Comparison of ENCODE assay signal across 13 mouse cellular contexts in the genomic region with DNA sequence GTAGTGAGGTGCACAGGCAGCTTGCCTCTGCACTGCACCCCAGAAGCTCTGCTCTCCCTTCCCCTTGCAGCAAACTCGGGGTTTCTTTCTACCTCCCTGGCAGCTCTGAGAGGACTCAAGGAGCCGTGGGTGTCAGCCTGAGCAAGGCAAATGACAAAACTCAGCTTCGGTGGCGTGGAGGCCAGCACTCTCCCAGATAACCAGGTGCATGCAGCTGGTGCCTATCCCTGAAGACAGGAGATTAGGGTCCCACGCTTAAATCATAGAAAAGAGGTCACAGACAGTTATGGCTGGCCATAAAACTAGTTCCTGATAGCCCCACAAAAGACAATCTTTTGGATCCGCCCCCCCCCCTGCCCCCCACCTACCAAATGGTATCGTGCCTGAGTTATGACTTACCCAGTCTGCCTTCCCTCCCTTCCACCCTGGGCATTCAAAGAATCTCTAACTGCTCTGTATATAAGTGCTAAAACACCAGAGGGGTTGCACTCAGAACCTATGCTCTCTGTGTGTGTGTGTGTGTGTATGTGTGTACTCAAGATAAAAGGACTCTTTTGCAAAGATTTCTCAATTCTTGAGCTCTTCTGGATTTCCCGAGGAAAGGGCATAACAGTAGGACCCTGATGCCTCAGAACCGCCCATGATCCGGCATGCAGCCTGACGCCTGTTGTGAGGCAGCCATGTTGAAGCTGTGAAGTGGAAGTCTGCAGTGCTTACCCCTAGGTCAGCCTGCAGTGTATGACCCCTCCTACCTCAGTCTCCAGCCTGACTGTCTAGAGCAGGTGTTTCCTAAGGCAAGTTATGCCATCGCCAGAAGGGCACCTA. TPM values are rescaled to one million over a fixed set of nuclear protein-coding genes. Genes with fewer than 3 reads are reported as not detected.
A peak's percentile ranks its signal among the peaks of the same experiment; 100 is the strongest.
DNase-seq lines count a peak whose midpoint lies in the region; ATAC-seq and TF ChIP-seq lines count a peak whose summit lies in the region.
"Had no signal": no experiment of that assay in that cellular context is flagged by ENCODE, and none has a peak within 500 bp of the region (broad histone marks: within the 10 kb centered on the region; RNA-seq: fewer than 3 reads in every experiment).

No protein-coding gene starts in this region.

- peaks cover 27% of the 10 kb centered on the region for H3K36me3 ChIP-seq in heart, embryonic 12.5 days
- peaks cover 13% of the 10 kb centered on the region for H3K36me3 ChIP-seq in lung, embryonic 16.5 days (ENCODE audit: control insufficient read depth, insufficient read depth, low read length)
- H3K36me3 ChIP-seq in forebrain, embryonic 10.5 days (replicated peaks), result peaks cover 29% of the 10 kb centered on the region

- TF ChIP-seq POLR2A in lung, adult 2 months (IDR thresholded peaks at IDR 0.05; ENCODE audit: borderline replicate concordance, extremely low read depth, low read depth, low read length), result no peak

- no peak for ATAC-seq in heart, embryonic 12.5 days (ENCODE audit: insufficient number of reproducible peaks, low FRiP score)
- peak; percentile 54; the same call in 1 of the 2 replicates for ATAC-seq in lung, embryonic 16.5 days (ENCODE audit: low read depth)
- ATAC-seq: midbrain, embryonic 13.5 days had no signal

- intact Hi-C loops in heart, postnatal 10 days (cut with DNase I), result no loop called here

- no peak overlapping the region for H3K9ac ChIP-seq in heart, embryonic 12.5 days
- no peak overlapping the region for H3K9ac ChIP-seq in lung, embryonic 16.5 days (ENCODE audit: low read length)
- H3K9ac ChIP-seq: midbrain, embryonic 13.5 days had no signal

- H3K4me1 ChIP-seq in heart, embryonic 12.5 days (replicated peaks), result no peaks in the 10 kb centered on the region
- no peaks in the 10 kb centered on the region for H3K4me1 ChIP-seq in lung, embryonic 16.5 days (replicated peaks; ENCODE audit: control insufficient read depth, insufficient read depth, low read length)
- H3K4me1 ChIP-seq in lung, adult 2 months (ENCODE audit: control insufficient read depth, insufficient read depth, low read length), result no peaks in the 10 kb centered on the region
- H3K4me1 ChIP-seq in forebrain, embryonic 10.5 days, result no peaks in the 10 kb centered on the region
- H3K4me1 ChIP-seq: hindbrain, embryonic 10.5 days; midbrain, embryonic 13.5 days had no signal

- DNase-seq in heart, postnatal 10 days, result peak; percentile 56 to 66
- no peak for DNase-seq in lung, adult 2 months
- peak; percentile 26 for DNase-seq in liver
- peak; percentile 56 for DNase-seq in lung, postnatal 14 days
- DNase-seq in forebrain, embryonic 10.5 days (ENCODE audit: extremely low spot score, low spot score), result no peak
- no peak for DNase-seq in layer of hippocampus, postnatal 10 days (ENCODE audit: low spot score in 2 of 2)
- DNase-seq: B cell, adult 2 months; kidney, postnatal 36 days; thymus, adult 18-20 months had no signal

- 64% methylated on average over 12 of the region's 12 CpGs for WGBS in heart, embryonic 12.5 days
- 54% methylated on average over 12 of the region's 12 CpGs for WGBS in lung, embryonic 16.5 days
- WGBS in lung, adult 2 months, result 45% methylated on average over 12 of the region's 12 CpGs
- WGBS in forebrain, embryonic 10.5 days, result 82% methylated on average over 12 of the region's 12 CpGs

- no peak overlapping the region for H3K4me3 ChIP-seq in heart, embryonic 12.5 days
- no peak overlapping the region for H3K4me3 ChIP-seq in lung, embryonic 16.5 days (ENCODE audit: low read length)
- H3K4me3 ChIP-seq in lung, adult 2 months (replicated peaks; ENCODE audit: extremely low read depth, low read depth, low read length), result no peak overlapping the region
- no peak overlapping the region for H3K4me3 ChIP-seq in forebrain, embryonic 10.5 days
- H3K4me3 ChIP-seq: hindbrain, embryonic 10.5 days; midbrain, embryonic 13.5 days had no signal

- no peak overlapping the region for H3K27ac ChIP-seq in heart, embryonic 12.5 days (ENCODE audit: poor library complexity, severe bottlenecking)
- no peak overlapping the region for H3K27ac ChIP-seq in lung, embryonic 16.5 days (ENCODE audit: low read length)
- no peak overlapping the region for H3K27ac ChIP-seq in forebrain, embryonic 10.5 days
- H3K27ac ChIP-seq: hindbrain, embryonic 10.5 days; midbrain, embryonic 13.5 days had no signal

- peaks cover 8% of the 10 kb centered on the region; the same call in 1 of the 2 replicates for H3K9me3 ChIP-seq in heart, embryonic 12.5 days (replicated peaks)
- 0 out of 2 replicates have a peak, but pooled peaks cover 2% of the 10 kb centered on the region for H3K9me3 ChIP-seq in lung, embryonic 16.5 days (ENCODE audit: control insufficient read depth, low read length)
- H3K9me3 ChIP-seq in forebrain, embryonic 10.5 days, result peaks cover 8% of the 10 kb centered on the region
- H3K9me3 ChIP-seq: midbrain, embryonic 13.5 days had no signal

- TF ChIP-seq CTCF in lung, adult 2 months (IDR thresholded peaks at IDR 0.05; ENCODE audit: insufficient read depth, low read length), result no peak

- no peak overlapping the region for H3K4me2 ChIP-seq in heart, embryonic 12.5 days
- no peak overlapping the region for H3K4me2 ChIP-seq in lung, embryonic 16.5 days (ENCODE audit: low read depth, low read length)
- H3K4me2 ChIP-seq: midbrain, embryonic 13.5 days had no signal

- 0 out of 2 replicates have a peak, but pooled peaks cover 5% of the 10 kb centered on the region for H3K27me3 ChIP-seq in heart, embryonic 12.5 days (replicated peaks)
- no peaks in the 10 kb centered on the region for H3K27me3 ChIP-seq in lung, embryonic 16.5 days (ENCODE audit: control insufficient read depth, insufficient read depth, low read depth, low read length)
- H3K27me3 ChIP-seq in forebrain, embryonic 10.5 days (ENCODE audit: poor library complexity, severe bottlenecking), result no peaks in the 10 kb centered on the region
- H3K27me3 ChIP-seq: midbrain, embryonic 13.5 days had no signal

RNA-seq across cellular contexts. Expression of a gene that starts 8.9 kb away (rescaled TPM):
- total RNA-seq in heart, postnatal 10 days (2021), result 1 to 10 TPM; 6.1 to 7.1 TPM
- 14.4 and 16.8 TPM in 2 replicates for polyA plus RNA-seq in heart, embryonic 12.5 days (2016; fragmentation: Nextera tagmentation; extraction: Ambion mirVana)
- 15.6 and 17.1 TPM in 2 replicates for polyA plus RNA-seq in lung, embryonic 16.5 days (2015; fragmentation: Nextera tagmentation; extraction: Ambion mirVana)
- polyA plus RNA-seq in lung, adult 2 months (2012; rRNA removed), result 15.1 TPM in 2 replicates
- polyA plus RNA-seq in forebrain, embryonic 10.5 days (2016; fragmentation: Nextera tagmentation; extraction: Ambion mirVana), result 24.4 and 25.6 TPM in 2 replicates
- total RNA-seq in layer of hippocampus, postnatal 10 days (2021), result 10 to 100 TPM; 10.0 to 10.7 TPM

RNA-seq across cellular contexts. Expression of a gene that starts 8.9 kb away (rescaled TPM):
- total RNA-seq in heart, postnatal 10 days (2021), result 1 to 10 TPM; 7.0 to 7.7 TPM
- 20.9 and 21.8 TPM in 2 replicates for polyA plus RNA-seq in heart, embryonic 12.5 days (2016; fragmentation: Nextera tagmentation; extraction: Ambion mirVana)
- 37.6 and 41.3 TPM in 2 replicates for polyA plus RNA-seq in lung, embryonic 16.5 days (2015; fragmentation: Nextera tagmentation; extraction: Ambion mirVana)
- polyA plus RNA-seq in lung, adult 2 months (2012; rRNA removed), result 32.3 and 35.4 TPM in 2 replicates
- polyA plus RNA-seq in forebrain, embryonic 10.5 days (2016; fragmentation: Nextera tagmentation; extraction: Ambion mirVana), result 64.3 and 64.8 TPM in 2 replicates
- 10 to 100 TPM; 15.9 to 16.5 TPM for total RNA-seq in layer of hippocampus, postnatal 10 days (2021)

RNA-seq across cellular contexts. Expression of a gene that starts 25.7 kb away (rescaled TPM):
- 1 to 10 TPM; 2.7 to 3.8 TPM for total RNA-seq in heart, postnatal 10 days (2021)
- polyA plus RNA-seq in heart, embryonic 12.5 days (2016; fragmentation: Nextera tagmentation; extraction: Ambion mirVana), result 3.0 and 3.1 TPM in 2 replicates
- 10.3 and 11.2 TPM in 2 replicates for polyA plus RNA-seq in lung, embryonic 16.5 days (2015; fragmentation: Nextera tagmentation; extraction: Ambion mirVana)
- polyA plus RNA-seq in lung, adult 2 months (2012; rRNA removed), result 39.2 and 51.0 TPM in 2 replicates
- polyA plus RNA-seq in forebrain, embryonic 10.5 days (2016; fragmentation: Nextera tagmentation; extraction: Ambion mirVana), result 7.4 and 7.5 TPM in 2 replicates
- 10 to 100 TPM; 80.6 to 98.3 TPM for total RNA-seq in layer of hippocampus, postnatal 10 days (2021)

RNA-seq across cellular contexts. Expression of a gene that starts 28.4 kb away (rescaled TPM):
- total RNA-seq in heart, postnatal 10 days (2021), result 10 to 100 TPM; 63.9 to 80.0 TPM
- 147 and 161 TPM in 2 replicates for polyA plus RNA-seq in heart, embryonic 12.5 days (2016; fragmentation: Nextera tagmentation; extraction: Ambion mirVana)
- 210 and 211 TPM in 2 replicates for polyA plus RNA-seq in lung, embryonic 16.5 days (2015; fragmentation: Nextera tagmentation; extraction: Ambion mirVana)
- 35.0 and 37.1 TPM in 2 replicates for polyA plus RNA-seq in lung, adult 2 months (2012; rRNA removed)
- 299 and 302 TPM in 2 replicates for polyA plus RNA-seq in forebrain, embryonic 10.5 days (2016; fragmentation: Nextera tagmentation; extraction: Ambion mirVana)
- 10 to 100 TPM; 63.5 to 92.7 TPM for total RNA-seq in layer of hippocampus, postnatal 10 days (2021)

RNA-seq across cellular contexts. Expression of a gene that starts 53.9 kb away (rescaled TPM):
- total RNA-seq in heart, postnatal 10 days (2021), result 10 to 100 TPM; 24.4 to 25.6 TPM
- 41.8 and 48.1 TPM in 2 replicates for polyA plus RNA-seq in heart, embryonic 12.5 days (2016; fragmentation: Nextera tagmentation; extraction: Ambion mirVana)
- 45.7 and 52.9 TPM in 2 replicates for polyA plus RNA-seq in lung, embryonic 16.5 days (2015; fragmentation: Nextera tagmentation; extraction: Ambion mirVana)
- polyA plus RNA-seq in lung, adult 2 months (2012; rRNA removed), result 8.9 and 11.0 TPM in 2 replicates
- 62.3 and 69.2 TPM in 2 replicates for polyA plus RNA-seq in forebrain, embryonic 10.5 days (2016; fragmentation: Nextera tagmentation; extraction: Ambion mirVana)
- total RNA-seq in layer of hippocampus, postnatal 10 days (2021), result 10 to 100 TPM; 45.2 to 46.3 TPM

Comparison
In these comparisons a context has a peak if more than half of its experiments do, and no peak if none do; other contexts are left out.
1. DNase-seq: peak in heart, postnatal 10 days (2 of 2), liver (single experiment) and lung, postnatal 14 days (single experiment); none in lung, adult 2 months (single experiment), forebrain, embryonic 10.5 days (single experiment) and layer of hippocampus, postnatal 10 days (0 of 2).